Comparison of ENCODE assay signal across 27 mouse cellular contexts in genomic region chr2:170579551-170579950, GRCm38 (mm10). TPM values are rescaled to one million over a fixed set of nuclear protein-coding genes. Genes with fewer than 3 reads are reported as not detected.
DNase-seq lines count a peak whose midpoint lies in the region; ATAC-seq and TF ChIP-seq lines count a peak whose summit lies in the region.
"Had no signal": no experiment of that assay in that cellular context is flagged by ENCODE, and none has a peak within 500 bp of the region (broad histone marks: within the 10 kb centered on the region; RNA-seq: fewer than 3 reads in every experiment).

No protein-coding gene starts in this region.

- no peak overlapping the region for H3K9ac ChIP-seq in embryonic facial prominence, embryonic 14.5 days (ENCODE audit: low read depth, low read length)
- no peak overlapping the region for H3K9ac ChIP-seq in hindbrain, postnatal 0 days (replicated peaks; ENCODE audit: low read length)
- H3K9ac ChIP-seq in hindbrain, embryonic 11.5 days (ENCODE audit: low read depth, low read length) = no peak overlapping the region
- no peak overlapping the region for H3K9ac ChIP-seq in limb, embryonic 14.5 days (ENCODE audit: low read depth, low read length, severe bottlenecking)
- H3K9ac ChIP-seq: embryonic facial prominence, embryonic 15.5 days; hindbrain, embryonic 13.5 days; limb, embryonic 12.5 days; liver, embryonic 14.5 days had no signal

- H3K27ac ChIP-seq in embryonic facial prominence, embryonic 14.5 days (replicated peaks; ENCODE audit: low read depth, low read length) = no peak overlapping the region
- H3K27ac ChIP-seq in embryonic facial prominence, embryonic 10.5 days (replicated peaks) = no peak overlapping the region
- no peak overlapping the region for H3K27ac ChIP-seq in hindbrain, postnatal 0 days
- H3K27ac ChIP-seq in hindbrain, embryonic 11.5 days (ENCODE audit: low read depth, low read length) = no peak overlapping the region
- no peak overlapping the region for H3K27ac ChIP-seq in limb, embryonic 14.5 days (replicated peaks; ENCODE audit: low read depth, low read length)
- no peak overlapping the region for H3K27ac ChIP-seq in limb, embryonic 10.5 days
- H3K27ac ChIP-seq: embryonic facial prominence, embryonic 15.5 days; hindbrain, embryonic 13.5 days; limb, embryonic 12.5 days; liver, embryonic 14.5 days had no signal

- no peak for TF ChIP-seq CTCF in hindbrain, postnatal 0 days (IDR thresholded peaks at IDR 0.05; ENCODE audit: low read depth)

- ATAC-seq in embryonic facial prominence, embryonic 14.5 days (ENCODE audit: low read depth) = no peak
- ATAC-seq in hindbrain, postnatal 0 days = no peak
- no peak for ATAC-seq in hindbrain, embryonic 11.5 days (ENCODE audit: low FRiP score)
- no peak for ATAC-seq in limb, embryonic 14.5 days (ENCODE audit: low FRiP score, low read depth)
- ATAC-seq: CD4-positive, CD25-positive, alpha-beta regulatory T cell, adult 4 months; Patski had no signal

- no peak for TF ChIP-seq POLR2A in limb, embryonic 14.5 days (IDR thresholded peaks at IDR 0.05; ENCODE audit: borderline replicate concordance, extremely low read depth, insufficient read depth, insufficient read length)

- H3K27me3 ChIP-seq in embryonic facial prominence, embryonic 14.5 days (replicated peaks; ENCODE audit: control insufficient read depth, insufficient read depth, low read length) = no peaks in the 10 kb centered on the region
- H3K27me3 ChIP-seq in embryonic facial prominence, embryonic 10.5 days (replicated peaks; ENCODE audit: low read depth, poor library complexity, severe bottlenecking) = no peaks in the 10 kb centered on the region
- no peaks in the 10 kb centered on the region for H3K27me3 ChIP-seq in hindbrain, postnatal 0 days (ENCODE audit: insufficient read depth, low read length)
- H3K27me3 ChIP-seq in hindbrain, embryonic 11.5 days (ENCODE audit: control insufficient read depth, insufficient read depth, low read length) = no peaks in the 10 kb centered on the region
- no peaks in the 10 kb centered on the region for H3K27me3 ChIP-seq in limb, embryonic 14.5 days (ENCODE audit: control insufficient read depth, insufficient read depth, low read length)
- no peaks in the 10 kb centered on the region for H3K27me3 ChIP-seq in limb, embryonic 10.5 days (ENCODE audit: low read depth, poor library complexity, severe bottlenecking)
- H3K27me3 ChIP-seq: embryonic facial prominence, embryonic 15.5 days; hindbrain, embryonic 13.5 days had no signal

- H3K4me2 ChIP-seq in embryonic facial prominence, embryonic 14.5 days (ENCODE audit: low read depth, low read length) = no peak overlapping the region
- H3K4me2 ChIP-seq in hindbrain, postnatal 0 days (ENCODE audit: low read depth, low read length) = no peak overlapping the region
- H3K4me2 ChIP-seq in hindbrain, embryonic 11.5 days (replicated peaks; ENCODE audit: low read depth, low read length) = no peak overlapping the region
- no peak overlapping the region for H3K4me2 ChIP-seq in limb, embryonic 14.5 days (replicated peaks; ENCODE audit: low read depth, low read length, severe bottlenecking)
- H3K4me2 ChIP-seq: embryonic facial prominence, embryonic 15.5 days; hindbrain, embryonic 13.5 days; limb, embryonic 12.5 days had no signal

- H3K9me3 ChIP-seq in embryonic facial prominence, embryonic 14.5 days (ENCODE audit: control insufficient read depth, low read length) = no peaks in the 10 kb centered on the region
- no peaks in the 10 kb centered on the region for H3K9me3 ChIP-seq in embryonic facial prominence, embryonic 10.5 days
- H3K9me3 ChIP-seq in hindbrain, postnatal 0 days (ENCODE audit: low read length) = no peaks in the 10 kb centered on the region
- H3K9me3 ChIP-seq in hindbrain, embryonic 11.5 days (ENCODE audit: control insufficient read depth, low read length) = no peaks in the 10 kb centered on the region
- no peaks in the 10 kb centered on the region for H3K9me3 ChIP-seq in limb, embryonic 14.5 days (ENCODE audit: control insufficient read depth, low read length)
- no peaks in the 10 kb centered on the region for H3K9me3 ChIP-seq in limb, embryonic 10.5 days (replicated peaks)
- H3K9me3 ChIP-seq: embryonic facial prominence, embryonic 15.5 days; hindbrain, embryonic 13.5 days; limb, embryonic 12.5 days had no signal

- 66% methylated on average over 10 of the region's 10 CpGs for WGBS in embryonic facial prominence, embryonic 14.5 days
- 85% methylated on average over 10 of the region's 10 CpGs for WGBS in embryonic facial prominence, embryonic 10.5 days
- 71% methylated on average over 10 of the region's 10 CpGs for WGBS in hindbrain, postnatal 0 days
- WGBS in hindbrain, embryonic 11.5 days = 91% methylated on average over 10 of the region's 10 CpGs
- WGBS in limb, embryonic 14.5 days = 77% methylated on average over 10 of the region's 10 CpGs
- WGBS in limb, embryonic 10.5 days = 93% methylated on average over 10 of the region's 10 CpGs

- H3K4me3 ChIP-seq in embryonic facial prominence, embryonic 14.5 days (ENCODE audit: low read depth, low read length) = no peak overlapping the region
- H3K4me3 ChIP-seq in embryonic facial prominence, embryonic 10.5 days = no peak overlapping the region
- no peak overlapping the region for H3K4me3 ChIP-seq in hindbrain, postnatal 0 days (ENCODE audit: low read length)
- no peak overlapping the region for H3K4me3 ChIP-seq in hindbrain, embryonic 11.5 days (ENCODE audit: low read depth, low read length)
- H3K4me3 ChIP-seq in limb, embryonic 14.5 days (replicated peaks; ENCODE audit: low read length) = no peak overlapping the region
- no peak overlapping the region for H3K4me3 ChIP-seq in limb, embryonic 10.5 days
- H3K4me3 ChIP-seq: embryonic facial prominence, embryonic 15.5 days; hindbrain, embryonic 13.5 days; limb, embryonic 12.5 days; megakaryocyte, embryonic 14.5 days had no signal

- no peaks in the 10 kb centered on the region for H3K36me3 ChIP-seq in embryonic facial prominence, embryonic 14.5 days (ENCODE audit: control insufficient read depth, insufficient read depth, low read length)
- no peaks in the 10 kb centered on the region for H3K36me3 ChIP-seq in embryonic facial prominence, embryonic 10.5 days (replicated peaks)
- H3K36me3 ChIP-seq in hindbrain, postnatal 0 days (ENCODE audit: insufficient read depth, low read length) = no peaks in the 10 kb centered on the region
- H3K36me3 ChIP-seq in hindbrain, embryonic 11.5 days (ENCODE audit: control insufficient read depth, insufficient read depth, low read length) = no peaks in the 10 kb centered on the region
- H3K36me3 ChIP-seq in limb, embryonic 14.5 days (ENCODE audit: control insufficient read depth, insufficient read depth, low read length) = no peaks in the 10 kb centered on the region
- H3K36me3 ChIP-seq in limb, embryonic 10.5 days = no peaks in the 10 kb centered on the region
- H3K36me3 ChIP-seq: embryonic facial prominence, embryonic 15.5 days; hindbrain, embryonic 13.5 days; limb, embryonic 12.5 days had no signal

- H3K4me1 ChIP-seq in embryonic facial prominence, embryonic 14.5 days (ENCODE audit: control insufficient read depth, insufficient read depth, low read length) = no peaks in the 10 kb centered on the region
- H3K4me1 ChIP-seq in embryonic facial prominence, embryonic 10.5 days = 0 out of 2 replicates have a peak, but pooled peaks cover 2% of the 10 kb centered on the region
- no peaks in the 10 kb centered on the region; the same call in 1 of the 2 replicates for H3K4me1 ChIP-seq in hindbrain, postnatal 0 days (ENCODE audit: insufficient read depth, low read length)
- H3K4me1 ChIP-seq in hindbrain, embryonic 11.5 days (replicated peaks; ENCODE audit: control insufficient read depth, insufficient read depth, low read length) = no peaks in the 10 kb centered on the region
- no peaks in the 10 kb centered on the region for H3K4me1 ChIP-seq in limb, embryonic 14.5 days (ENCODE audit: control insufficient read depth, insufficient read depth, low read length)
- H3K4me1 ChIP-seq in limb, embryonic 10.5 days = peaks cover 14% of the 10 kb centered on the region; the same call in 1 of the 2 replicates
- H3K4me1 ChIP-seq: embryonic facial prominence, embryonic 15.5 days; limb, embryonic 12.5 days had no signal

- DNase-seq in embryonic facial prominence, embryonic 14.5 days (ENCODE audit: low spot score) = peak; percentile 61
- DNase-seq in embryonic facial prominence, embryonic 10.5 days (ENCODE audit: low spot score) = no peak
- peak; percentile 18 for DNase-seq in hindbrain, postnatal 0 days (ENCODE audit: low spot score)
- DNase-seq in hindbrain, embryonic 11.5 days (ENCODE audit: low spot score) = no peak
- peak; percentile 59 for DNase-seq in limb, embryonic 14.5 days (ENCODE audit: low spot score)
- no peak for DNase-seq in limb, embryonic 10.5 days (ENCODE audit: low spot score)
- peak; percentile 57 for DNase-seq in right cerebral cortex, postnatal 14 days
- DNase-seq in right cerebral cortex, adult 2 months (ENCODE audit: low spot score in 2 of 2) = no peak
- DNase-seq: adrenal gland, adult 8-10 months; gastrocnemius, postnatal 36 days; kidney, adult 8-10 months; lung, postnatal 14 days; spleen, adult 18-20 months; thymus, adult 2 months had no signal

RNA-seq across cellular contexts. Expression of gene 4930470P17Rik, which starts 22.3 kb away (rescaled TPM):
- not detected in 2 replicates for polyA plus RNA-seq in embryonic facial prominence, embryonic 14.5 days (2014; fragmentation: Nextera tagmentation; extraction: Ambion mirVana)
- not detected in 2 replicates for polyA plus RNA-seq in embryonic facial prominence, embryonic 10.5 days (2016; fragmentation: Nextera tagmentation; extraction: Ambion mirVana)
- not detected in 2 replicates for total RNA-seq in hindbrain, postnatal 0 days (2014; rRNA removed)
- polyA plus RNA-seq in hindbrain, postnatal 0 days (2015; fragmentation: Nextera tagmentation; extraction: Ambion mirVana) = 0.21 and 0.26 TPM in 2 replicates
- polyA plus RNA-seq in hindbrain, embryonic 11.5 days (2014; fragmentation: Nextera tagmentation; extraction: Ambion mirVana) = not detected in 2 replicates
- polyA plus RNA-seq in limb, embryonic 14.5 days (2012; rRNA removed) = not detected in 2 replicates
- not detected in 2 replicates for polyA plus RNA-seq in limb, embryonic 14.5 days (2014; fragmentation: Nextera tagmentation; extraction: Ambion mirVana)
- not detected in 2 replicates for polyA plus RNA-seq in limb, embryonic 10.5 days (2016; fragmentation: Nextera tagmentation; extraction: Ambion mirVana)
- total RNA-seq: adrenal gland, adult 8-10 months; ES-E14; gastrocnemius, postnatal 36 days; layer of hippocampus, postnatal 14 days had no signal
- polyA plus RNA-seq: CD4-positive, CD25-positive, alpha-beta regulatory T cell, adult 4 months; embryonic facial prominence, embryonic 15.5 days; frontal cortex, adult 2 months; heart, postnatal 0 days; hindbrain, embryonic 13.5 days; intestine, embryonic 14.5 days; large intestine, adult 2 months; limb, embryonic 12.5 days; liver, embryonic 14.5 days; Patski; thymus, adult 2 months had no signal

Comparison
In these comparisons a context has a peak if more than half of its experiments do, and no peak if none do; other contexts are left out.
1. DNase-seq: peak in embryonic facial prominence, embryonic 14.5 days (single experiment), hindbrain, postnatal 0 days (single experiment), limb, embryonic 14.5 days (single experiment) and right cerebral cortex, postnatal 14 days (single experiment); none in embryonic facial prominence, embryonic 10.5 days (single experiment), hindbrain, embryonic 11.5 days (single experiment), limb, embryonic 10.5 days (single experiment) and right cerebral cortex, adult 2 months (0 of 2).